Mouse (Mus musculus): ENCODE results near the gene Stim2.

DNA sequence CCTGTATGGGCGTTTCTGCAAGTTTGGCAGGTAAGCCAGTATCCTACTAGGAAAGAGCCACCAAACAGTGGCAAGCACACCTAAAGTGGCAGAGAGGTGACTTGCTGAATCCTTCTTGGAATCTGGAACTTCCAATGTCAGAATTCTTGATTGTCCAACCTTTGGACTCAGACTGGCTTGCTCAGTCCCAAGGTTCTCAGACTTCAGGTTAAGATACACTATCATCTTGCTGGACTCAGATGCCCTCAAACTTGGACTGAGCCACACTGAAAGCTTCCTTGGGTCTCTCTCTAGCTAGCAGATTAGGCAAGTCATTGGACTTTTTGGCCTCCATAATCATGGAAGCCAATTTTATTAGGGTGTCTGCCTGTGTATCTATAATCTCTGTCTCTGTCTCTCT, 10.8 kb upstream of the Stim2 start:
- no peak for TF ChIP-seq POLR2AphosphoS2 (IDR thresholded peaks at IDR 0.05; ENCODE audit: low read length)
- TF ChIP-seq EP300 (IDR thresholded peaks at IDR 0.05; ENCODE audit: low read depth in 1 of 2, low read length in 2 of 2) = no peak
- TF ChIP-seq KAT2A (conservative IDR thresholded peaks at IDR 0.05; ENCODE audit: low read depth, low read length) = no peak
- no peak for TF ChIP-seq POLR2A (IDR thresholded peaks at IDR 0.05; ENCODE audit: control insufficient read depth in 1 of 2, insufficient read depth in 1 of 2, low read depth in 1 of 2, low read length in 2 of 2, poor library complexity in 1 of 2)
- TF ChIP-seq CTCF (IDR thresholded peaks at IDR 0.05 in 2 of 3, conservative IDR thresholded peaks at IDR 0.05 in 1 of 3; ENCODE audit: control insufficient read depth in 1 of 3, insufficient read depth in 1 of 3, low read depth in 2 of 3, low read length in 3 of 3, poor library complexity in 1 of 3, severe bottlenecking in 1 of 3) = no peak

Measured in MEL (cell line).